Mouse (Mus musculus): Measurements from ENCODE around the gene Zglp1.

The Zglp1 gene

DNA sequence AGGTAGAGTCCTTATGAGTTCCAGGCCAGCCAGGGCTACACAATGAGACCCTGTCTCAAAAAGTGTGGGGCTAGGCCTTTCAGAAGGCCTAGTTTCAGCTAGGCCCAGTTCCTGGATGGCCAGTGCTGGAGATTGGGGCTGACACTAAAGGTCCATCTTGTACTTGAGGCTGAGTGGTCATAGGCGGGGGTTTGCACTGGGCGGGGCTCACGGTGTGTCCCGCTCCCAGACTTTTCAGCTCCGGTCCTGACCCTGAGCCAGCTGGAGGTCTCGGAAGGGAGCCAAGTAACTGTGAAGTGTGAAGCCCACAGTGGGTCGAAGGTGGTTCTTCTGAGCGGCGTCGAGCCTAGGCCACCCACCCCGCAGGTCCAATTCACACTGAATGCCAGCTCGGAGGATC lies 40.0 kb downstream of the Zglp1 start:
- DNase-seq (ENCODE audit: low spot score) = no peak

- no peak for DNase-seq (ENCODE audit: low spot score)
These were observed 41.6 kb downstream of the Zglp1 start for GRCm38 (mm10) chr9:21025258-21025810.

GRCm38 (mm10) chr9:21022726-21023125 lies 44.2 kb downstream of the Zglp1 start:
- DNase-seq (ENCODE audit: low spot score) = no peak

DNA sequence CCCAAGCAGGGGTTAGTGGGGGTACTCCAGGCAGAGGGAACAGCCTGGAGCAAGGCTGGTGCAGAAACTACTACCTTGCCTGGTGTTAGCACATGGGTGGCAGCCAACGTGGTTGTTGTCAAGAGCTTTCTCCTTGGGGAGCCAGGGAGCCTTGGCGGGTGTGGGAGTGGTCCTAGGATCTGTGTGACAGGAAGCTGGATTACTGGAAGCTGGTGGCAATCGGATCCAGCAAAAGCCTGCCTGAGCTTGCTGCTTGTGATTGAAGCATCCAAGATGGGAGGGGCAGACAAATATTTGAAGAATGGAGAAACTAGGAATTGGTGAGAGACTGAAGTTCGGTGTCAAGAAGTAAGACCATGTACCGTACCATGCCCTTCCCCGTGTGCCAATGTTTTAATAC lies 44.6 kb downstream of the Zglp1 start:
- DNase-seq (ENCODE audit: low spot score) = no peak

DNA sequence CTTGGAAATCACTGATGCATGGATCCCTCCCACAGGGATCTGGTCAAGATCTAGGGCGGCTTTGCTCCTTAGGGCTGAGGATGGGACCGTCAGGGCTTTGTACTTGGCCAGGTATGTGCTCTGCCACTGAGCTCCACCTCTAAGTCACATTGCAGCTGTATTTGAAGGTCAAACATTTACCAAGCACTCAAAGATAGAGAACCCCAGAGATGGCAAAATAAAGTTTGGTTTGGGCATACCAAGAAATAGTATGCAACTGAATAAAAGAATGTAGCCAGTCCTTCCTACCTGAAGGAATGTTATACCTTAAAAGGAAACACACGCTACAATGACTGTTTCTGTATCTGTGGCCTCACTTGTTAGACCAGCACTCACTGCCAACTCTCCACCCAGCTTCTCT lies 45.5 kb downstream of the Zglp1 start:
- no peak for DNase-seq (ENCODE audit: low spot score)

DNA sequence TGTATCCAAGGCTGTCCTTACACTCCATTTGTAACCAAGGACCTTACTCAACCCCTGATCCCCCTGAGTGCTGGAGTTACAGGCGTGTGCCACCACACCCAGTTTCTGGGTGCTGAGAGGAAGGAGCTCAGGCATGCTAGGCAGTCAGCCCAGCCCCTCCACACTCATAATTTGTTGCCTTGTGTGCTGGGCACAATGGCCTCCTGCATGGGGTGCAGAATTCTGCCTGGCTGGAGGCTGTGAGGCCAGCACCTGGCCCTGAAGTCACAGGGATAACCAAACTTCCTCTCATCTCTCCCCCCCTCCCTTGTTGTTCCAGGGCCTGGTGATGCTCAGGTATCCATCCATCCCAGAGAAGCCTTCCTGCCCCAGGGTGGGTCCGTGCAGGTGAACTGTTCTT lies 48.3 kb downstream of the Zglp1 start:
- no peak for DNase-seq (ENCODE audit: low spot score)

DNA sequence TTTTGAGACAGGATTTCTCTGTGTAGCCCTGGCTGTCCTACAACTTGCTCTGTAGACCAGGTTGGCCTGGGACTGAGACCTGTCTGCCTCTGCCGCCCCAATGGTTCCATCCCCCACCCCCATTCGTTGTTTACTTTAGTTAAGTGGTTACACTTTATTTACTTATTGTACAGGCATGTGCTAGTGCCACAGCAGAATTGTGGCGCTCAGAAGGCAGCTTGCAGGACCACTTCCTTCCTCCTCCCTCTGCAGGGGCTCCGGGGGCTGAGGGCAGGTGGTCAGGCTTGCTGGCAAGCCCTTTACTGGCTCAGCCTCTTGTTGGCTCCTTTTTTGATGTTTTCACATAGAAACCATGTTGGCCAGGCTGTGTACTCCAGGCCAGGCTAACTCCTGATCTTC lies 49.7 kb downstream of the Zglp1 start:
- DNase-seq (ENCODE audit: low spot score) = no peak

GRCm38 (mm10) chr9:21016331-21017176 lies 50.3 kb downstream of the Zglp1 start:
- DNase-seq (ENCODE audit: low spot score) = no peak

- DNase-seq (ENCODE audit: low spot score) = peak; percentile 57
These were observed 51.2 kb downstream of the Zglp1 start, which contains the start of gene Icam1 for GRCm38 (mm10) chr9:21015571-21016130. Gene Icam1 (plus strand): TSS chr9:21015985.

- peak; percentile 72 for DNase-seq (ENCODE audit: low spot score)
These were observed 52.0 kb downstream of the Zglp1 start for GRCm38 (mm10) chr9:21014691-21015570.
